In the genomic region with DNA sequence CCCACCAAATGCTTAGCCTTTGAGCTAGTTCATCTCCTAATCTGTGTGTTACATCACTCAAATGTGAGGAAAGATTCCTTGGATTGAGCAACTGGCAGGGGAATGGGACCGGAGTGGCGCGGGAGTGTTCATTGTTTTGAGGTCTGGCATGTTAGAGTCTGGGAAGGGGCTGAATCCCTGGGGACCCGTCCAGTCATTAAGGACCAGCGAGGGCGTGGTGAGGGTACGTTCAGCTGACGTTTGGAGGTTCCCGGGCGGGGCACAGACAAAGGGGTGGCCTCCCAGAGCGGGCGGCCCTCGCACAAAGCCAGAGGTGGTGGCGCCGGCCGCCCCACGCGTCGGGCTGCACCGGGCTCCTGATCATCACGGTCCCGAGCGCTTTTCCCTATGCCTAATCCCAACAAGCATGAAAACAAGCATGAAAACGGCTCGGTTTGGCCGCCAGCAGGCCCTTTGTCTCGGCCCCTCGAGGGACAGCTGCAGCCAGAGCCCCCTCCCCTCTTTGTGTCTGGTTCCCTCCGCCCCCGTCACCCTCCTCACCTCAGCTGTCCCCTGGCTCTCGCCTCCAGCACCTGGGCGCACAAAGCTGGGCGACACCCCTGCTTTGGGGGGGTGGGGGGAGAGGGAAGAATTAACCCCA, we compare ENCODE assay signal across 10 mouse cellular contexts. TPM values are rescaled to one million over a fixed set of nuclear protein-coding genes. Genes with fewer than 3 reads are reported as not detected.
DNase-seq lines count a peak whose midpoint lies in the region; ATAC-seq lines count a peak whose summit lies in the region.
"Had no signal": no experiment of that assay in that cellular context is flagged by ENCODE, and none has a peak within 500 bp of the region (broad histone marks: within the 10 kb centered on the region; RNA-seq: fewer than 3 reads in every experiment).

No protein-coding gene starts in this region.

- H3K9ac ChIP-seq in heart, embryonic 16.5 days (ENCODE audit: low read length): peak overlapping the region; percentile 18; the same call in 1 of the 2 replicates
- peak overlapping the region; percentile 62 for H3K9ac ChIP-seq in hindbrain, embryonic 12.5 days
- H3K9ac ChIP-seq in midbrain, embryonic 13.5 days (replicated peaks): peak overlapping the region; percentile 55

- WGBS in heart, embryonic 16.5 days: 2% methylated on average over 33 of the region's 33 CpGs
- WGBS in hindbrain, embryonic 12.5 days: 2% methylated on average over 29 of the region's 33 CpGs
- under 1% methylated on average over 33 of the region's 33 CpGs for WGBS in midbrain, embryonic 13.5 days

- H3K4me2 ChIP-seq in heart, embryonic 16.5 days (ENCODE audit: low read depth, low read length): peak overlapping the region; percentile 59
- peak overlapping the region; percentile 57 for H3K4me2 ChIP-seq in hindbrain, embryonic 12.5 days (replicated peaks)
- peak overlapping the region; percentile 56 for H3K4me2 ChIP-seq in midbrain, embryonic 13.5 days (replicated peaks)

- no peak for ATAC-seq in heart, embryonic 16.5 days (replicated peaks; ENCODE audit: extremely low read depth, insufficient read depth, low FRiP score)
- ATAC-seq in common myeloid progenitor, adult 5-6 weeks (replicated peaks; ENCODE audit: low read depth, poor library complexity, severe bottlenecking): 0 out of 2 replicates have a peak, but pooled peaks have one; percentile 46
- ATAC-seq in hindbrain, embryonic 12.5 days (ENCODE audit: low FRiP score): peak; percentile 89
- ATAC-seq in midbrain, embryonic 13.5 days: peak; percentile 91
- no peak for ATAC-seq in megakaryocyte, adult 5-6 weeks (ENCODE audit: poor library complexity, severe bottlenecking)

- no peaks in the 10 kb centered on the region for H3K4me1 ChIP-seq in heart, embryonic 16.5 days (ENCODE audit: control insufficient read depth, insufficient read depth, low read length)
- peaks cover 14% of the 10 kb centered on the region for H3K4me1 ChIP-seq in hindbrain, embryonic 12.5 days
- peaks cover 18% of the 10 kb centered on the region for H3K4me1 ChIP-seq in midbrain, embryonic 13.5 days (replicated peaks)

- peak overlapping the region; percentile 40 for H3K4me3 ChIP-seq in heart, embryonic 16.5 days (ENCODE audit: low read length)
- H3K4me3 ChIP-seq in hindbrain, embryonic 12.5 days: peak overlapping the region; percentile 30
- peak overlapping the region; percentile 33 for H3K4me3 ChIP-seq in midbrain, embryonic 13.5 days (replicated peaks)
- H3K4me3 ChIP-seq: megakaryocyte, embryonic 14.5 days had no signal

- H3K36me3 ChIP-seq in heart, embryonic 16.5 days (ENCODE audit: control insufficient read depth, insufficient read depth): no peaks in the 10 kb centered on the region
- no peaks in the 10 kb centered on the region for H3K36me3 ChIP-seq in hindbrain, embryonic 12.5 days
- no peaks in the 10 kb centered on the region for H3K36me3 ChIP-seq in midbrain, embryonic 13.5 days

- H3K27me3 ChIP-seq in heart, embryonic 16.5 days (ENCODE audit: control insufficient read depth, insufficient read depth, low read length): peaks cover 29% of the 10 kb centered on the region
- peaks cover 71% of the 10 kb centered on the region for H3K27me3 ChIP-seq in hindbrain, embryonic 12.5 days
- peaks cover 89% of the 10 kb centered on the region for H3K27me3 ChIP-seq in midbrain, embryonic 13.5 days
- H3K27me3 ChIP-seq: CH12.LX had no signal

- H3K9me3 ChIP-seq in heart, embryonic 16.5 days (replicated peaks; ENCODE audit: control insufficient read depth, low read length): no peaks in the 10 kb centered on the region
- no peaks in the 10 kb centered on the region for H3K9me3 ChIP-seq in hindbrain, embryonic 12.5 days (replicated peaks)
- no peaks in the 10 kb centered on the region for H3K9me3 ChIP-seq in midbrain, embryonic 13.5 days

- DNase-seq in heart, adult 18-20 months: no peak
- DNase-seq in frontal cortex, postnatal 25 days (ENCODE audit: low spot score in 2 of 2): no peak
- DNase-seq in urinary bladder, postnatal 4 days (ENCODE audit: low spot score in 2 of 2): no peak

- H3K27ac ChIP-seq in heart, embryonic 16.5 days (ENCODE audit: low read length): no peak overlapping the region
- peak overlapping the region; percentile 82 for H3K27ac ChIP-seq in hindbrain, embryonic 12.5 days
- peak overlapping the region; percentile 64 for H3K27ac ChIP-seq in midbrain, embryonic 13.5 days

RNA-seq across cellular contexts. Expression of a gene that starts 10.2 kb away (rescaled TPM):
- polyA plus RNA-seq in heart, embryonic 16.5 days (2015; fragmentation: Nextera tagmentation; extraction: Ambion mirVana): 1.5 and 1.6 TPM in 2 replicates
- 10 to 100 TPM; 13.8 to 13.9 TPM for total RNA-seq in heart, adult 18-20 months (2021)
- total RNA-seq in common myeloid progenitor, adult 5-6 weeks (2017): 2.8 and 4.0 TPM in 2 replicates
- 2.5 and 3.1 TPM in 2 replicates for polyA plus RNA-seq in hindbrain, embryonic 12.5 days (2016; fragmentation: Nextera tagmentation; extraction: Ambion mirVana)
- 5.4 and 5.8 TPM in 2 replicates for polyA plus RNA-seq in midbrain, embryonic 13.5 days (2015; fragmentation: Nextera tagmentation; extraction: Ambion mirVana)
- total RNA-seq in megakaryocyte, adult 5-6 weeks (2015): 0.34 and 0.91 TPM in 2 replicates
- total RNA-seq in megakaryocyte, adult 5-6 weeks (2017): 1.2 and 1.6 TPM in 2 replicates

RNA-seq across cellular contexts. Expression of a gene that starts 57.6 kb away (rescaled TPM):
- polyA plus RNA-seq in heart, embryonic 16.5 days (2015; fragmentation: Nextera tagmentation; extraction: Ambion mirVana): 405 and 421 TPM in 2 replicates
- 100 to 1,000 TPM; 123 to 131 TPM for total RNA-seq in heart, adult 18-20 months (2021)
- total RNA-seq in common myeloid progenitor, adult 5-6 weeks (2017): 123 and 134 TPM in 2 replicates
- polyA plus RNA-seq in hindbrain, embryonic 12.5 days (2016; fragmentation: Nextera tagmentation; extraction: Ambion mirVana): 393 and 431 TPM in 2 replicates
- 470 and 496 TPM in 2 replicates for polyA plus RNA-seq in midbrain, embryonic 13.5 days (2015; fragmentation: Nextera tagmentation; extraction: Ambion mirVana)
- total RNA-seq in megakaryocyte, adult 5-6 weeks (2015): 194 and 203 TPM in 2 replicates
- 103 and 109 TPM in 2 replicates for total RNA-seq in megakaryocyte, adult 5-6 weeks (2017)

Comparison
In these comparisons a context has a peak if more than half of its experiments do, and no peak if none do; other contexts are left out.
1. ATAC-seq: peak in common myeloid progenitor, adult 5-6 weeks (single experiment), hindbrain, embryonic 12.5 days (single experiment) and midbrain, embryonic 13.5 days (single experiment); none in heart, embryonic 16.5 days (single experiment) and megakaryocyte, adult 5-6 weeks (single experiment).
2. Peak in every context shown above with its lines, with median percentiles within 50 percentile points of each other: H3K4me2 ChIP-seq, H3K4me3 ChIP-seq and H3K9ac ChIP-seq.